Mouse (Mus musculus): ENCODE measurements at regions not wholly inside any gene's neighbourhood (a gene's known extent, or its start where the extent isn't known, plus 50 kb on each side); places are given as distances from the start of the nearest gene placed in this dataset.
A peak's percentile ranks its signal among the peaks of the same experiment; 100 is the strongest.

DNA sequence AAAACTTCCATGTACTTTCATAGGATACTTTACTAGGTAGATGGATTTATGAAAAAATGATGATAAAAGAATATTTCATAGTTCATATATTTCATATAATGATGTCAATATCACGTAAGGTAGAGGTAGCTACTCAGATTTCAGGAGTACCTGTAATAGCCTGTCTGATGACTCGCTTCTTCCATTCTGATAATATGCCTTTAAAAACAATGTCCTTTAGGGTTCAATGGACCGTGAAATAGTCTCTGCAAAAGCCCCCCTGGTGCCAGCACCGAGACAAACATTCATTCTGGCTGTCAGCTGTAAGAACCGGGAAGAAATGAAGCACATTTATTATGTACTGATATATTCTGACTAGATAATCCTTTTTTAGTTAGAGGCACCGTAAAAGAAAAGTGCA is 449.7 kb downstream of the Plod2 start:
- ATAC-seq (ENCODE audit: low FRiP score, low TSS enrichment), result no peak; the same call in 1 of the 2 replicates

DNA sequence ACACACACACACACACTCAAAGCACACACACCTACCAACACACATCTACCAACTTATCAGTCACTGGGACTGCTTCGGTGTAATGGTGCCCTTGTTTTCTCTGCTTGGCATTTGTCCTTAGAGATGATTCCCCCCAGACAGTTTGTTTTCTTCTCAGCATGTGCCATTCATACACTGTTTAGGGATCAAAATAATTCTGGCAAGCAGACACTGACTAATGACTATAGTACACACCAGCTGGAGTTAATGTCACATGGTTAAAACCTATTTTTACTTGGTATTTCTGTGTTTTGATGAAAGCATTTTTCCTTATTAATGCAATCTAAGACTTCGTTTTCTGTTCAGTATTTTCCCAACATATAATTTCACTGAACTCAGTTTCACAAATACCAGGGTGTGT is 454.1 kb downstream of the Plod2 start:
- WGBS, result 86% methylated on average over 2 of the region's 2 CpGs
- no peak overlapping the region for H3K9ac ChIP-seq (replicated peaks; ENCODE audit: low read length)
- no peaks in the 10 kb centered on the region for H3K27me3 ChIP-seq (ENCODE audit: control insufficient read depth, insufficient read depth, low read length)
- H3K9me3 ChIP-seq (ENCODE audit: control insufficient read depth, low read length), result peaks cover 6% of the 10 kb centered on the region; the same call in 1 of the 2 replicates
- no peak overlapping the region for H3K4me3 ChIP-seq (replicated peaks; ENCODE audit: low read depth, low read length)
- H3K27ac ChIP-seq (replicated peaks; ENCODE audit: low read depth, low read length), result no peak overlapping the region
- ATAC-seq (ENCODE audit: low FRiP score, low TSS enrichment), result no peak
- no peak overlapping the region for H3K4me2 ChIP-seq (ENCODE audit: low read length)
- 0 out of 2 replicates have a peak, but pooled peaks cover 3% of the 10 kb centered on the region for H3K4me1 ChIP-seq (ENCODE audit: control insufficient read depth, insufficient read depth, low read length)
- DNase-seq, result no peak
- no peaks in the 10 kb centered on the region for H3K36me3 ChIP-seq (ENCODE audit: control insufficient read depth, insufficient read depth, low read length)

More for the DNA sequence above, 449.7 kb downstream of the Plod2 start:
- Histone ChIP-seq H3K9me3 (ENCODE audit: control insufficient read depth, low read length) (peaks cover 6% of the 10 kb centered on the region; the same call in 1 of the 2 replicates), H3K4me1 (ENCODE audit: control insufficient read depth, insufficient read depth, low read length) (0 out of 2 replicates have a peak, but pooled peaks cover 3% of the 10 kb centered on the region), H3K4me3 (replicated peaks; ENCODE audit: low read depth, low read length) (no peak overlapping the region), H3K27ac (replicated peaks; ENCODE audit: low read depth, low read length) (no peak overlapping the region), H3K27me3 (ENCODE audit: control insufficient read depth, insufficient read depth, low read length) (no peaks in the 10 kb centered on the region), H3K4me2 (ENCODE audit: low read length) (no peak overlapping the region), H3K36me3 (ENCODE audit: control insufficient read depth, insufficient read depth, low read length) (no peaks in the 10 kb centered on the region), H3K9ac (replicated peaks; ENCODE audit: low read length) (no peak overlapping the region)
- peak; percentile 25 for DNase-seq
- WGBS, result 16% methylated on average over 6 of the region's 6 CpGs

DNA sequence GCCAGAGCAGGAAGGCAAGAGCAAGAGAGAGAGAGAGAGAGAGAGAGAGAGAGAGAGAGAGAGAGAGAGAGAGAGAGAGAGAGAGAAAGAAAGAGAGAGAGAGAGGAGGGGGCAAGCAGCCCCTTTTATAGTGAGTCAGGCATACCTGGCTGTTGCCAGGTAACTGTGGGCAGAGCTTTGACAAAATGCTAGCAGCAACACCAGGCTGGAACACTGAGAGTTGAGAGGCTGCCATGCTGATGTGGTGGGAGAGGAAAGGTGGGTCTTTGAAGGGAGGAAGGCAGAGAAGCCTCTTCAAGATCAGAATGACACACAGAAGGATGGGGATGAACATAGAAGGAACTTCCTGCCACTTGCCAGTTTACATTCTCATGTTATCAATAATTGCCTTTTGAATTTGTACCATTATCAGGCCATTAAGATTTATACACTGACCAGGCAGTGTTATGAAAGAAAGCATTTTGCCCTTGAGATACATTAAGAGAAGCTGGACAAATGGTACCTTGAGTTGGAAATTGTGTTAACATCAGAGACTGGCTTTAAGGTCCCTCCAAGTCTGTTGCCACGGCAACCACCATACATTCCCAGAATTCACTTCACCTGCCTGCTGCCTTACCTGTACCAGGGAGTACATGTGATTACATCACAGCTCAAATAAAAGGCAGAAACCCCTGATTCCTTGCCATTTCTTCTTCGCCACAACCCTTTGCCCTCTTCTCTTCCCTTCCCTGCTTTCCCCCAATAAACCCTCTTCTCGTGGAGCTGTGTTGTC is 463.3 kb downstream of the Plod2 start:
- no peak for ATAC-seq (ENCODE audit: low FRiP score, low TSS enrichment)
- DNase-seq, result peak; percentile 58
- Histone ChIP-seq H3K4me1 (ENCODE audit: control insufficient read depth, insufficient read depth, low read length) (no peaks in the 10 kb centered on the region), H3K9ac (replicated peaks; ENCODE audit: low read length) (no peak overlapping the region), H3K27me3 (ENCODE audit: control insufficient read depth, insufficient read depth, low read length) (no peaks in the 10 kb centered on the region), H3K27ac (replicated peaks; ENCODE audit: low read depth, low read length) (no peak overlapping the region), H3K4me3 (replicated peaks; ENCODE audit: low read depth, low read length) (no peak overlapping the region), H3K9me3 (ENCODE audit: control insufficient read depth, low read length) (no peaks in the 10 kb centered on the region), H3K4me2 (ENCODE audit: low read length) (no peak overlapping the region), H3K36me3 (ENCODE audit: control insufficient read depth, insufficient read depth, low read length) (no peaks in the 10 kb centered on the region)
- 91% methylated on average over 3 of the region's 3 CpGs for WGBS

DNA sequence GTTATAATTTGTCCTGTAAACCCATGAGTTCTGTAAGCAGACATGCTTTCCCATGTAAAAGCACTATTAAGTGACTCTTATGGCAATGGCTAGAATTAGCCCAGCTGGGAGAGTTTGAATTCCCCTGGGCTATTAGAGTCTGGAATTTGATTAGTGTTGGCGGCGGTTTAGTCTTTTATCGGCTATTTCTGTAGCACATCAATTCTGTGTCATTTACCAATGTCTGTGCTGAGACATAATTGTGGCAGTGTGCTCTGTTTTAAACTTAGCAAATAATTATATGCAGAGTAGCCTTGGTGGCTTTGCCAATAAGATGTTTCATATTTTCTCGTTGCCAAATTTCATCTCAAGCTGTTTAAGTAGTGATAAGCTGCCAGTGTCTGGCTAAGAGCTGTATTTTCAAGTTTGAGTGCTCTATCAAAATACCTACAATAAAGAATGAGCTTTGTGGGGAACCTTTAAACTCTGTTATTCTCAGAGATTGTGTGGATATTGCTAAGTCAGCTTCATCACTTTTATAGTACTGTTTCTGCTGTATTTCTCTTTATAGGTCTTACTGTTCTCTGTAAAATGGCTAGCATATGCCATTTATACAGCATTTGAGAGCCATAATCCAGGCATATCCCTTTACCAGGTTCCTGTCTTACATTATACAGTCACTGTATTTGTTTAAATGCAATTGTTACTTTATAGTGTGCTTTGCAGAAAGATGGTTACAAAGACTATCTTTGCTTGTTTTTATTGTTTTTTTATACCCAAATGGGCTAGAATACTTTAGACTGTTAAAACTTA is 466.7 kb downstream of the Plod2 start:
- no peak overlapping the region for H3K27ac ChIP-seq (replicated peaks; ENCODE audit: low read depth, low read length)
- H3K4me1 ChIP-seq (ENCODE audit: control insufficient read depth, insufficient read depth, low read length), result no peaks in the 10 kb centered on the region
- H3K9ac ChIP-seq (replicated peaks; ENCODE audit: low read length), result no peak overlapping the region
- WGBS, result 54% methylated on average over 4 of the region's 4 CpGs
- H3K27me3 ChIP-seq (ENCODE audit: control insufficient read depth, insufficient read depth, low read length), result no peaks in the 10 kb centered on the region
- H3K4me2 ChIP-seq (ENCODE audit: low read length), result no peak overlapping the region
- H3K36me3 ChIP-seq (ENCODE audit: control insufficient read depth, insufficient read depth, low read length), result no peaks in the 10 kb centered on the region
- DNase-seq (peak; percentile 33), ATAC-seq (ENCODE audit: low FRiP score, low TSS enrichment) (no peak)
- H3K9me3 ChIP-seq (ENCODE audit: control insufficient read depth, low read length), result no peaks in the 10 kb centered on the region
- H3K4me3 ChIP-seq (replicated peaks; ENCODE audit: low read depth, low read length), result no peak overlapping the region

DNA sequence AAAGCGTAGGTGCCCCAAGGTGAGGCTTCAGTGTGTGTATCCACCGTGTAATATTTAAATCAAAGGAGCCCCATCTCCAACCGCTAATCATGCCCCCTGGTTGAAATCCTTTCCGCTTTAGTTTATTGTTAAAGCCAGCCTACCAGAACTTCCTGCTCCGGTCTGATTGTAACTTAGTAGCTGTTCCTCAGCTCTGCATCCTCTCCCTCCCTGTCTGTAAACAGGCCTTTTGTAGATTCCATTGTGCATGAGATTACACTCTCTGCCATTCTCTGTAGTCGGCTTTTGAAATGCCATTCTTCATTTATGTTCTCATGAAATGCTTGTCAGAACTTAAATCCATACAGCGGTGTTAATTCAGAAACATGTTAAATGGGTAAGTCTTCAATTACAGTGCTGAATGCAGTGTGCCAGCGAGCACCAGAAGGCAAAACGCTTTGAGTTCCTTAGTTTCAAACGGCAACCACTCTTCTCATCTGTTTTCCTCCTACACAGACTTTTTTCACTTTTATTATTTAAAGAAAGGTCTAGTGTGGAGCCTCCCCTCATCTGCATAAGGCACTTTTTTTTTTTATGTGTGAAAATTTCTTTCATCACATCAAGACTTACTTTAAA is 502.4 kb downstream of the Plod2 start:
- H3K27me3 ChIP-seq (ENCODE audit: control insufficient read depth, insufficient read depth, low read length), result no peaks in the 10 kb centered on the region
- ATAC-seq (ENCODE audit: low FRiP score, low TSS enrichment), result peak; percentile 58; the same call in 1 of the 2 replicates
- H3K27ac ChIP-seq (replicated peaks; ENCODE audit: low read depth, low read length), result no peak overlapping the region
- peak overlapping the region; percentile 21; the same call in 1 of the 2 replicates for H3K4me2 ChIP-seq (ENCODE audit: low read length)
- 22% methylated on average over 10 of the region's 10 CpGs for WGBS
- H3K9me3 ChIP-seq (ENCODE audit: control insufficient read depth, low read length), result no peaks in the 10 kb centered on the region
- no peak overlapping the region for H3K4me3 ChIP-seq (replicated peaks; ENCODE audit: low read depth, low read length)
- no peak overlapping the region for H3K9ac ChIP-seq (replicated peaks; ENCODE audit: low read length)
- H3K4me1 ChIP-seq (ENCODE audit: control insufficient read depth, insufficient read depth, low read length), result no peaks in the 10 kb centered on the region
- peak; percentile 41 for DNase-seq
- no peaks in the 10 kb centered on the region for H3K36me3 ChIP-seq (ENCODE audit: control insufficient read depth, insufficient read depth, low read length)

DNA sequence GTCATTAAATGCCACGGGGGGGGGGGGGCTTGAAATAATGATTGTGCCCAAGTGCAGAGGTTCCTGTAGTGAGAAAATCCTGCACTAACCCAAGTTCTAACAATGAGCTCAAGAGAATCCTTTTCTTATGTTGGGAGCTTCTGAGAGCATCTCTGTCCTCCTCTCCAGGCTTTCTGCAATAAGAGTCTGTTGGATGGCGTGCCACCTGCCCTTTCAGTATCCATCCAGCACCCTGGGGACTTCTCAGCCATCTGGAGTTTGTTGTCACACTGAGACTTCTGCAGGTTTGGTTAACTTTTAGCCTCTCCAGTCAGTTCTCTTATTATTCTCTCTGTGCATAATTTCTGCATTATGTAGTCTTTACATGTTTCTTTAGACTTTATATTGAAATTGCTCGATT is 530.1 kb downstream of the Plod2 start:
- Histone ChIP-seq H3K4me2 (ENCODE audit: low read length) (no peak overlapping the region), H3K4me1 (ENCODE audit: control insufficient read depth, insufficient read depth, low read length) (no peaks in the 10 kb centered on the region), H3K9me3 (ENCODE audit: control insufficient read depth, low read length) (no peaks in the 10 kb centered on the region), H3K27ac (replicated peaks; ENCODE audit: low read depth, low read length) (no peak overlapping the region), H3K27me3 (ENCODE audit: control insufficient read depth, insufficient read depth, low read length) (no peaks in the 10 kb centered on the region), H3K36me3 (ENCODE audit: control insufficient read depth, insufficient read depth, low read length) (no peaks in the 10 kb centered on the region), H3K4me3 (replicated peaks; ENCODE audit: low read depth, low read length) (no peak overlapping the region), H3K9ac (replicated peaks; ENCODE audit: low read length) (no peak overlapping the region)
- no peak for DNase-seq
- WGBS, result 73% methylated on average over 3 of the region's 3 CpGs
- no peak for ATAC-seq (ENCODE audit: low FRiP score, low TSS enrichment)

DNA sequence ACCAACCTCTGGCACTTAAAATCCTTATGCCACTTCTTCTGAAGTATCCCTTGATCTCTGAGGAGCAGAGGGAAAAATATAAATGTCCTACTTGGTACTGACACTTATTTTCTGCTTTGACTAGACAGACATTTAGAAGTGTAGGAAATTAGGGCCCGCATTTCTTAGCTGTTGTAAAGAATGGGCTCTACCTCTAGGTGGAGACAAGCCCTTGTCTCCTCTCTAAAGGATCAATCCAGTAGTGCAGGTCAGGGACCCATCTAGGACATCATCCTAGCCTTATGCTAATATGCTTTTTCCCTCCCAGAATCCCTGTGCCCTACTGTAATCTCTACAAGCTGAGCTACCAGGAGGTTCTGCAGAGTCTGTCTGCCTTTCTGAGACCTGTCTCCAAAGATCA is 541.1 kb downstream of the Plod2 start:
- 85% methylated on average over 1 of the region's 1 CpGs for whole genome bisulfite sequencing
- DNase-seq (no peak), ATAC-seq (ENCODE audit: low FRiP score, low TSS enrichment) (no peak)
- H3K9me3 ChIP-seq (ENCODE audit: control insufficient read depth, low read length), result no peaks in the 10 kb centered on the region
- no peaks in the 10 kb centered on the region for H3K36me3 ChIP-seq (ENCODE audit: control insufficient read depth, insufficient read depth, low read length)
- H3K9ac ChIP-seq (replicated peaks; ENCODE audit: low read length), result no peak overlapping the region
- H3K4me2 ChIP-seq (ENCODE audit: low read length), result no peak overlapping the region
- H3K27me3 ChIP-seq (ENCODE audit: control insufficient read depth, insufficient read depth, low read length), result no peaks in the 10 kb centered on the region
- H3K4me3 ChIP-seq (replicated peaks; ENCODE audit: low read depth, low read length), result no peak overlapping the region
- H3K4me1 ChIP-seq (ENCODE audit: control insufficient read depth, insufficient read depth, low read length), result no peaks in the 10 kb centered on the region
- H3K27ac ChIP-seq (replicated peaks; ENCODE audit: low read depth, low read length), result no peak overlapping the region

DNA sequence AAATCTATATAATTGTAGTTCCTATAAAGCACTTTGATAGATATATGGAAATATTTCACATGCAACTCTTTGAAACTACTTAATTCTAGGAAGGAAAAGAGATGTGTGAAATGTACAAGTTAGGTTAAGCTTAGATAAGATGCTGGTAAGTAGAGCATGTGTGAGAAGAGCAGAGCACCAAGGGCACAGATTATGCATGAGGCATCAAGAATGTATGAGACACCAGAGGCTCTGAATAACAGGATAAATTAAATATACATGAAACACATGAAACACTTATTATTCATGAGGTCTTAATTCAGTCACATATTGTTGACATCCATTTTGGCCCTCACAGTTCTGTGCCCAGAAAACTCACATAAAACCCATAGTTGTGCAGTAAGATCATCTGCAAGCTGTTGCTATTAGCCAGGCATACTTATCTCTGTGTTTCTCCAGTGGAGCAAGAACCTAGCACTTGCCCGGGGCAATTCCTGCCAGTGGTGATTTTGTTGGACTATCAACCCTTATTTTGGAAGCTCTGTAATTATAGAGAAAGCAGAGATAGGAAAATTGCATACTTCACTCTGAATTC is 556.1 kb downstream of the Plod2 start:
- no peak overlapping the region for H3K27ac ChIP-seq (replicated peaks; ENCODE audit: low read depth, low read length)
- ATAC-seq (ENCODE audit: low FRiP score, low TSS enrichment), result peak; percentile 70
- 67% methylated on average over 1 of the region's 1 CpGs for WGBS
- no peaks in the 10 kb centered on the region for H3K27me3 ChIP-seq (ENCODE audit: control insufficient read depth, insufficient read depth, low read length)
- no peak overlapping the region for H3K4me2 ChIP-seq (ENCODE audit: low read length)
- H3K9me3 ChIP-seq (ENCODE audit: control insufficient read depth, low read length), result no peaks in the 10 kb centered on the region
- no peaks in the 10 kb centered on the region for H3K36me3 ChIP-seq (ENCODE audit: control insufficient read depth, insufficient read depth, low read length)
- H3K9ac ChIP-seq (replicated peaks; ENCODE audit: low read length), result no peak overlapping the region
- no peaks in the 10 kb centered on the region for H3K4me1 ChIP-seq (ENCODE audit: control insufficient read depth, insufficient read depth, low read length)
- no peak overlapping the region for H3K4me3 ChIP-seq (replicated peaks; ENCODE audit: low read depth, low read length)
- DNase-seq, result peak; percentile 15
